Mouse (Mus musculus) fat pad, adult 2 months (tissue): ENCODE measurements around the gene C1qtnf5.

Source experiments
- DNase-seq: peaks from one replicate; pipeline ENCODE4 v3.0.0-alpha.2; 2011; ENCODE audit warnings: low read depth, low spot score; ENCODE audit errors: extremely low read depth

C1qtnf5 gene

DNA sequence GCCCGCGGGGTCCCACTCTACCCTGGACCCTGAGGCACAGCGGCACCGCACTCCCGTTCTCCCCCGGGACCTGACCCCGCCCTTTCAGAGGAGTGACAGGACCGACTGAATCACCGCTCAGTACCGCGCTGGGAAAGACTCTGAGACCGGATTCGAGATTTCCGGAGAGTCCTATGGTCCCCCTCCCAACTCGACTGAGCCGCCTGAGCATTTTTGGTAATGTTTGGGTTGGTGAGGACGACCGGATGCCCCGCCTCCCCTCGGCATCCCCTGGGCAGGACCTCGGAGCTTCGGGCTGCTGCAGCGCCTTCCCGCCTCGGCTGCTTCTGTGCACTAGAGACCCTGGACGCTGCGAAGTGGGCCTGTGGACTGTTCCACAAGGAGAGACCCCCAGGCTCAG, 23.0 kb downstream of the C1qtnf5 start:
- DNase-seq = no peak

DNA sequence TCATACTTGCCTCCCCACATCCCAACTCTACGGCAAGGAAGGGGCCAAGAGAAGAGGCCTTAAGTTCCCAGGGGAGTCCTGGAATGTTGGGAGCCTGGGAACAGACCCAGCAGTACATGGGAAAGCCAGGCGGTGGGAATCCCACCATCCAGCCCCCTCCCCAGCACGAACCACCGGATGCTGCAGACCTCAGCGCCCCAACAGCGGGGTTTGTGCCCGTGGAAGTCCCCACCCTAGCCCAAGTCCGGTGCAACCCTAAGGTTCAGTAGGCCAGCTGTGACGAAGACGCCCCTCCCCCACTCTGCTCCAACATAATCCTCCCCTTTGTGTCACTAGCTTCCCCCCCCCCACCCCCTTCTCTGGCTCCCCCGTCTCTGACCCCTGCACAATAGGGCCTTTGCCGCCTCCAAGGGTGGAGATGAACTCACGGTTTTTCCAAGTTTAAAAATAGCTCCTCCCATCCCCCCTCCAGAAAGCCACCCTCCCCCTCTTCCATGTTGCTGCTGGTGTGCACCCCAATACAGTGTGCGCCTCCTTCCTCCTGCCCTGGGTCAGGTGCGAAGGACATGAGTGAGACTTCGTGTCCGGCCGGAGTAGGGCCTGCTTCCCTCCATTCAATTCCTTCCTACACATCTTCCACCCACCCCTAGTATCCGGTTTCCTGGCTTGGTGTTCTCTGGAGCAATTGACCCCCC, 23.7 kb downstream of the C1qtnf5 start:
- DNase-seq = no peak

DNA sequence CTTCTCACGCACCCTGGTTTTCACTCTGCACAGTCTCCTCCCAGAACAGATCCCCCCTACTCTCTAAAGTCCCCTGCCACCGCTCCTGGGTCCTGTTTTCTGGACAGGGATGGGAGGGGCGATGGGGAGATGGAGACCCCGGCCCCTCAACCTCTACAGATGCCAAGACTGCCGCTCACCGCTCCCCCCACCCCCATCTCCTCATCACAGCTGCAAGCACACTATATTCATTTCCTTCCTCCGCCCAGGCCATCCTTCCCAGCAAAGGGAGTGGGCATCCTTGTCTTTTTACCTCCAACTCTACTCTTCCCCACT, 24.2 kb downstream of the C1qtnf5 start:
- DNase-seq = no peak

DNA sequence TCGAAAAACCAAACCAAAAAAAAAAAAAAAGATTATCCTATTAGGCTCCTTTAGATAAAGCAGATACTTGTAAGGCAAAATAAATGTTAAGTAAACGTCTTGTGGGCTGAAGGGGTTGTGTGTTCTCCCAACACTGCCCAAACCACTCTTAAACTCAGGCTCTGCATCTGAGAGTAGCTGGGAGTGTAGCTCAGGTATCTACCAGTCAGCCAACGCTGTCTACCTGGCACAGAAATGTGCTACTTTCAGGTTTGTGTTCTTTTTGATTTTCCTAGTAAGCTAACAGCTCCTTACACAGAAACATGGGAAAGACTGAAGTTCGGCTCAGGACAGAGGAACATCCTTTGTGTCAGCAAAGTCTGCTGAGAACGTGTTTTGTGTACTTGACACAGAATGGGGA, 25.2 kb downstream of the C1qtnf5 start:
- no peak for DNase-seq

DNA sequence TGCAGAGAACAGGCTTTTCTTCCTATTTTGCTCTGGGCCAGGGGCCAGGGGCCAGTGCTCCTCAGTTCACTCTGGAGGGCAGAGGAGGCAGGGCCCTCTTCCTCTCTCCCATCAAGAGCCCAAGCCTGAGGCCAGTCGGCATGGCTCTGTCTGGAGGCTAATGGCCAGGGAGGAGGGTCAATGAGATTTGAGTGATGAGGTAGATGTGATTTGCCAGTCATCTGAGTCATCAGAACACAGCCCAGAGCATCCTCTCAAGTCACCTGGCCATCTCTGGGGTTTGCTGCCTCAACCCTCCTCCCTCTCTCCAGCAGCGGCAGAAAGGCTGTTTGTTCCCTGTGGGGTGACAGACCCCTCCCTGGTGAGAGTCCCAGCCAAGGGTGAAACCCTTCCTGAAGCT, 26.2 kb downstream of the C1qtnf5 start:
- DNase-seq = no peak

DNA sequence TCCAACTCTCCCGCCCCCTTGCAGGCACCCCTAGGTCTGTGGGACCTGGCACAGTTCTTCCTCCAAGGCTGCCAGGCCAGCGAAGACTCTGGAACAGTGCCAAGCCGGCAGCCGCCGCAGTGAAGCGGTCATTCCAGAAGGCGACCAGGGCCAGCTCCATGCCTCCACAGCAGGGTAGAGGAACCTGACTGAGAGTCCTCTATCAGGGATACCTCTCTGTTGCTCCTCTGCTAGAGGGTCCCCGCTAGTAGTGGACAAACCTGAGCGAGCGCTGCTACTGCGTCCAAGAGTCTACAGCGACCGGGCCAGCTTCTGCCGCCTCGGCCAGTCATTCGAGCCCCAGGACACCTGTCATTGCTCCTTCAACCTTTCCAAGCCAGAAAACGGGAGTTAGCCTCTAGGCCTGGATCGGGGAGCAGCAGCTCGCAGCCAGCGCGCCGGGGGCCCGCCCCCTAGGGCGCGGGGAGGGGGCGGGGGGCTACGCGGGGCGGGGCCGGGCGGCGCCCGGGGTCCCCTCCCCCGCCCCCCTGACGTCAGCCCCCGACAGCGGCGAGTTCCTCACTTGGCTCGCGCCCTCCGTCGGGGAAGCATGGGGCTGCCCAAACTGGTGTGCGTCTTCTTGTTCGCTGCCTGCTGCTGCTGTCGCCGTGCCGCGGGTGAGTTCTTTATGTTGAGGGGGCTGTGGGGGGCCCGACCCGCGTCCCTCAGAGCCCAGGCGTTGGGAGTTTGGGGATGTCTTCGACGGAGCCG, 27.2 kb downstream of the C1qtnf5 start, which contains the start of gene Mcam:
Gene Mcam (plus strand): TSS at position 369 of the 750 bp plus-strand sequence.
- DNase-seq = no peak

DNA sequence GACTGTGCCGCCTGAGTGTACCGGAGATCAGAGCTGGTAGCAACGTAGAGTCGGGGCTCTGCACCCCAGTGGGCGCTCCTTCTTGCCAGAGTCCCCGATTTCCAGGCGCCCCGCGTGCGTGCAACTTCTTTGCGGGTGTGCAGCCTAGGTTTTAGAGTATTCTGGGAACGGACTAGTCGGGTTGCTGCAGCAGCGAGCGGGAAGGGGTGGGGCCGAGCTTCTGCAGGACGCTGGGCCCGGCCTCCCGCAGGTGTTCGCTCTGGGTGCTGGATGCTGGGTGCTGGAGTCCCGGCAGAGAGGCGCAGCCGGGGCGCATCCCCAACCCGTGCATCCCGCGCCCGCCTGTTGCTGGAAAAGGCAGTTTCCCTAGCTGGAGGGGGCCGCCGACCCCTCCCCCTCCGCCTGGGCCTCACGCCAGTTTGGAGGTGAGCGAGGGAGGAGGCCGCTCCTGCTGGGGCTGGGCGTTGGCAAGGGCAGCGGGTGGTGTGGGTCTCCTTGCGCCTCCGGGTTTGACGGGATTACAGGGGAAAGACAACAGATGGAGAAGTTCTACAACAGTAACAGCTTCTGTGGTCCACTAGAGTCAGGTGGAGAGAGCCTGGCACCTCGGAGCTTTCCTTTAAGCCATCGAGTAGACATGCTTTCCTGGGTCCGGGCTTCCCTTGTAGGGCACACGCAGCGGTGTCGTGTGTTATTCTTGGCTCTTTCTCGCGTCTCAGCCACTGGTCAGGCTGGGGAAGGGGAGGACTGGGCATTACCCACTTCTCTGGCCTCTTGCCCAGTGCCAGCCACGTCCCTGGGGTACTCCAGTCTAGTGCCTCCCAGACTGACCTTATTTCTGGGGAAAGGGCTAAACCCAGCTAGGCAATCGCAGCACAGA, 28.0 kb downstream of the C1qtnf5 start:
- no peak for DNase-seq

DNA sequence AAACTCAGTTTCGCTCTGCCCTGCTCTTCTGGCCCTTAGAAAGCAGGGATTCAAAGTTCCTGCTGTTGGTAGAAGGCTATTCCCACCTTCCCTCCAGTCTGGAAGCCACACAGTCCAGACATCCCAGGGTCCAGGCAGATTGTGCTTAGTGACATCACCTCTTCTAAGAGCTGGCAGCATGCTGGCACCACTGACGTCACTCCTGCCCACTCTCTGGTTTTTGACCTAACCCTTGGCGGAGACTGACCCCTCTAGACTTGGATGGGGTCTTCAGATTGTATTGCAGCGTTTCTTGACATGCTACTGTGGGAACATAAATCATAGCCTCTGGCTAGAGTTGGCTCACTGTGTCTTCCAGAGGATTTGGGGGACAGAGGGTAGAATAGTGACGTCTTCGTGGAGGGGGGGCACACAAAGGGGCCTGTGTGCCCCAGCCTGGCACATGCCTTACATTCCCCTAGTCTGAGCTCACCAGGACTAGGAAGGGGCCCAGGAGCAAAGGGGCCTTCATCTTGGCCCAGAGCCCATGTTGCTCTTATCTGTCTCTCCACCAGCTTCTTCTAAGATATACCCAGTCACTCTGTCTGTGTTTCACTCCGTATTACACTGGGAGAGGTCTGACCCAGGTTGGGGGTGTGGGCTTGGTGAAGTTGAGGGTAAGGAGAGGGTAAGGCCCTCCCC, 28.8 kb downstream of the C1qtnf5 start:
- no peak for DNase-seq

DNA sequence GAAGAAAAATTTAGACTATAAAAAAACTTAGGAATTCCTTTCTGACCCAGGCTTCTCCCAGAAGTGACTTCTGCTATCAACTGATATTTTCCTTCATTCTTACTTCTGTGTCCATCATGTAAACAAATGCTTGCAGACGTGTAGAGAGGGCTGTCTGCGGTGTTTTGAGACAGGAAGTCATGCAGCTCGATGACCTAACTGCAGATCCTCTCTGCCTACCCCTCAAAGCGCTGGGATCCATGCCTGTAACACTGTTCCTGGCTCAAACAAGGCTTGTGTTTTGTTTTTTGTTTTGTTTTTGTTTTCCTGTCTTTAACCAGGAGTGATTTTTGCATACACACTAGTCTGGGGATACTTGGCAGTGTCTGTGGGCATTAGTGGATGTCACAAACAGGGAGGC, 30.8 kb downstream of the C1qtnf5 start:
- no peak for DNase-seq

DNA sequence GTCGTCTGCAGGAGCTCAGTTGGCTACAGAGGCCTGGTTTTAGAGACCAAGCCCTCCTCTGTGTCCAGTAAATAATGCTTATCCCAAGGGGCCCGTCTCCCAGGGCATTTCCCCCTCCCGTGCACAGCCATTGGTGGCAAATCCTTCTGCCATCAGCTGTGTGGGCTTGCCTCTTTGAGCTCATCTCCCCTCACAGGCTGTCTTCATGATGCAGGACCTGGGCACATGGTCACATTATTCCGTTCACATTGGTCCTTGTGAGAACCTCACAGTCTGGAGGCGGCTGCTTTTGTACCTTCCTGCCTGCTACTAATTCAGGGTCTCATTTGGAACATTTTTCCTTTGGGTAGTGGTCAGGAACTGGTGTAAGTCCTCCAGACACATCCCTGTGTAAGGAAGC, 34.9 kb downstream of the C1qtnf5 start:
- no peak for DNase-seq

DNA sequence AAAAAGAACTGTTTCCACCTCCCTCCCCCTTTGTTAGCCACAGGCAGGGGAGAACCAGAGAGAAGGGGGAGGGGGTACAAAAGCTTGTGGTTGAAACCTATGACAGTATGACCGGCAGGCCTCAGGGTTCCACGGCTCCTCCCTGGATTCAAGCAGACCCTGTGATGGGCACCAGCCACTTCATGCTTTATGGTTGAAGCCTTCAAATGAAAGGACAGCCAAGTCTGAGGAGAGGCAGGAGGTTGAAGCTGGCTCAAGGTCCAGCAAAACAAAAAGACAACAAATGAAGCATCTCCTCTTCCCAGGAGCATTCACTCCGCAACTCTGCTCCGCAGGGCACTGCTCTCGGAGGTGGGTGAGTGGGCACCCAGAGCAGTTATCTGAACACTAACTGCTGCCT, 36.4 kb downstream of the C1qtnf5 start:
- no peak for DNase-seq

DNA sequence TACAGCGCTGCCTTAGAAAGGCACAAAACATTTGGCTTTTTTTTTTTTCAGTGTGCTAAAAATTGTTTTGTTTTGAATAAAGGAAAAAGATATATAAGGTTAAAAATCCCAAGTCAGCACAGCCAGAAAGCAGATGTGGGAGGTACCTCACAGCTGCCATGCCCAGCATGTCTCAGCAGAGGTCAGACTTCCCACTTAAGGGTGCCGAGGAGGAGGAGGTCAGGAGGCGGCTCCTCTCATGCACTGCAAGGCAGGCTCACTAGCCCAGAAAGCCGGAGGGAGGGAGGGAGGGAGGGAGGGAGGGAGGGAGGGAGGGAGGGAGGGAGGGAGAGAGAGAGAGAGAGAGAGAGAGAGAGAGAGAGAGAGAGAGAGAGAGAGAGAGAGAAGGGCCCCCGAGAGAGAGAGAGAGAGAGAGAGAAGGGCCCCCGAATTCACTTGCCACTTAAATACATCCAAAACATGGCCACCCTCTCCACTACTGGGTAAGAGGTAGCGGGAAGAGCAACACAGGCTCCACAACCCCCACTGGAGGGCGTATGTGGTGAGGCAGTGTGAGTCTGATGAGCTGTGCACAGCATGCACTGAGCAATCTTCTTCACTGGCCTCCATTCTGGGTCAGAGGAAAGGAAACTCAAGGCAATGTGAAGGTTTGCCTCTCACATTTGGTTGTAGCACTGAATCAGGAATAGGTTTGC, 37.1 kb downstream of the C1qtnf5 start:
- no peak for DNase-seq

DNA sequence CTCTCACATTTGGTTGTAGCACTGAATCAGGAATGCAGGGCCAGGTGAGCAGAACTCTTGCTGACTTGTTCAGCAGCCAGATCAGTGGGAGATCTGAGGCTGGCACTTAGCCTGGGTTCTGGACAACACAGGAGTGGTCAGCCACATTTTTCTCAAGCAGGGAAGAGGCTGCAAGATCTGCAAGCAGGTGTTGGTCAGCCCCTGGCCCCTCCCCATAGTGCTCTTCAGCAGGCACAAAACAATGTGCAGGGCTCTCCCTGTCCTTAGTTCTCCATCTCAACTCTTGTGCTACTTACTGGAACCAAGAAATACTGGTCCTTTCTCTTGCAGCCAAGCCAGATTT, 37.6 kb downstream of the C1qtnf5 start:
- DNase-seq = no peak

DNA sequence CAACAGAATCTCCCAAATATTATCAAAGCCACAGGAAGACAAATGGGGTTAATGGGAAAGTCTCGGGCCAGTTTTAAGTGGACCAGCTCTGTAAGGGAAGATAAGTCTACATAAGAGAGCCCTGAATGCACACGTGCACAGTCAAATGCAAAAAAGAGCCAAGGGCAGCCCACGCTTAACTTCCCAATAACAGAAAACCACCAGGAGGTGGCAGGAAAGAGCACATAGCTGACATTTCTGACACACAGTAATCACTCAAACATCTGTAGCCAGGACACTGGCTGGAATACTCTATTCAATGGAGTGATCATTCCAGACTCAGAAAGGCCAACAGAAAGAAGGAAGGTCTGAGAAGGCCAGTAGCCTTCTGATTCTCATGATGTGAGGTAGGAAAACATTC, 40.2 kb downstream of the C1qtnf5 start:
- DNase-seq = no peak
